Mouse (Mus musculus): ENCODE results near the gene Pld5. TPM values are rescaled to one million over a fixed set of nuclear protein-coding genes. Genes with fewer than 3 reads are reported as not detected.

Pld5 gene
- polyA plus RNA-seq, 1 experiment from 2014 or later: 0.58 TPM

GRCm38 (mm10) chr1:176208014-176208413 lies 67.1 kb downstream of the Pld5 start:
- no peaks in the 10 kb centered on the region for H3K9me3 ChIP-seq (ENCODE audit: control insufficient read depth, low read length)
- no peak for ATAC-seq (ENCODE audit: insufficient number of reproducible peaks, insufficient read depth, low FRiP score, low read depth)
- H3K36me3 ChIP-seq (ENCODE audit: control insufficient read depth, insufficient read depth, low read length): no peaks in the 10 kb centered on the region
- 86% methylated on average over 2 of the region's 2 CpGs for WGBS
- no peak overlapping the region for H3K27ac ChIP-seq (replicated peaks in 1 of 2; ENCODE audit: control insufficient read depth in 1 of 2, insufficient read depth in 1 of 2, low read depth in 2 of 2, low read length in 2 of 2)
- no peak overlapping the region for H3K4me2 ChIP-seq (ENCODE audit: low read length)
- H3K9ac ChIP-seq (ENCODE audit: low read length): no peak overlapping the region
- H3K4me3 ChIP-seq (ENCODE audit: control insufficient read depth in 1 of 2, insufficient read depth in 1 of 2, low read depth in 1 of 2, low read length in 2 of 2): no peak overlapping the region
- H3K4me1 ChIP-seq (ENCODE audit: control insufficient read depth in 2 of 2, insufficient read depth in 2 of 2, low read length in 2 of 2): no peaks in the 10 kb centered on the region
- H3K27me3 ChIP-seq (ENCODE audit: control insufficient read depth, insufficient read depth, low read length): no peaks in the 10 kb centered on the region

GRCm38 (mm10) chr1:176202360-176202759 lies 72.8 kb downstream of the Pld5 start:
- no peak for ATAC-seq (ENCODE audit: insufficient number of reproducible peaks, insufficient read depth, low FRiP score, low read depth)
- Histone ChIP-seq H3K4me3 (ENCODE audit: control insufficient read depth in 1 of 2, insufficient read depth in 1 of 2, low read depth in 1 of 2, low read length in 2 of 2) (no peak overlapping the region), H3K27ac (replicated peaks in 1 of 2; ENCODE audit: control insufficient read depth in 1 of 2, insufficient read depth in 1 of 2, low read depth in 2 of 2, low read length in 2 of 2) (no peak overlapping the region), H3K9ac (ENCODE audit: low read length) (no peak overlapping the region), H3K4me2 (ENCODE audit: low read length) (no peak overlapping the region), H3K36me3 (ENCODE audit: control insufficient read depth, insufficient read depth, low read length) (no peaks in the 10 kb centered on the region), H3K9me3 (ENCODE audit: control insufficient read depth, low read length) (no peaks in the 10 kb centered on the region), H3K4me1 (ENCODE audit: control insufficient read depth in 2 of 2, insufficient read depth in 2 of 2, low read length in 2 of 2) (no peaks in the 10 kb centered on the region), H3K27me3 (ENCODE audit: control insufficient read depth, insufficient read depth, low read length) (no peaks in the 10 kb centered on the region)
- 67% methylated on average over 3 of the region's 3 CpGs for WGBS

GRCm38 (mm10) chr1:176197036-176197766 lies 77.9 kb downstream of the Pld5 start:
- no peak for ATAC-seq (ENCODE audit: insufficient number of reproducible peaks, insufficient read depth, low FRiP score, low read depth)
- H3K4me2 ChIP-seq (ENCODE audit: low read length): no peak overlapping the region

GRCm38 (mm10) chr1:176196341-176196740 lies 78.8 kb downstream of the Pld5 start:
- WGBS: 88% methylated on average over 4 of the region's 4 CpGs
- Histone ChIP-seq H3K4me1 (ENCODE audit: control insufficient read depth in 2 of 2, insufficient read depth in 2 of 2, low read length in 2 of 2) (no peaks in the 10 kb centered on the region), H3K4me2 (ENCODE audit: low read length) (no peak overlapping the region), H3K27me3 (ENCODE audit: control insufficient read depth, insufficient read depth, low read length) (no peaks in the 10 kb centered on the region), H3K9ac (ENCODE audit: low read length) (no peak overlapping the region), H3K4me3 (ENCODE audit: control insufficient read depth in 1 of 2, insufficient read depth in 1 of 2, low read depth in 1 of 2, low read length in 2 of 2) (no peak overlapping the region), H3K36me3 (ENCODE audit: control insufficient read depth, insufficient read depth, low read length) (no peaks in the 10 kb centered on the region), H3K9me3 (ENCODE audit: control insufficient read depth, low read length) (no peaks in the 10 kb centered on the region), H3K27ac (replicated peaks in 1 of 2; ENCODE audit: control insufficient read depth in 1 of 2, insufficient read depth in 1 of 2, low read depth in 2 of 2, low read length in 2 of 2) (no peak overlapping the region)
- ATAC-seq (ENCODE audit: insufficient number of reproducible peaks, insufficient read depth, low FRiP score, low read depth): no peak

More at GRCm38 (mm10) chr1:176197036-176197766, 77.9 kb downstream of the Pld5 start:
- Histone ChIP-seq H3K27me3 (ENCODE audit: control insufficient read depth, insufficient read depth, low read length) (no peaks in the 10 kb centered on the region), H3K9me3 (ENCODE audit: control insufficient read depth, low read length) (no peaks in the 10 kb centered on the region), H3K36me3 (ENCODE audit: control insufficient read depth, insufficient read depth, low read length) (no peaks in the 10 kb centered on the region), H3K27ac (replicated peaks in 1 of 2; ENCODE audit: control insufficient read depth in 1 of 2, insufficient read depth in 1 of 2, low read depth in 2 of 2, low read length in 2 of 2) (no peak overlapping the region), H3K4me1 (ENCODE audit: control insufficient read depth in 2 of 2, insufficient read depth in 2 of 2, low read length in 2 of 2) (no peaks in the 10 kb centered on the region), H3K4me3 (ENCODE audit: control insufficient read depth in 1 of 2, insufficient read depth in 1 of 2, low read depth in 1 of 2, low read length in 2 of 2) (no peak overlapping the region), H3K9ac (ENCODE audit: low read length) (no peak overlapping the region)
- WGBS: 82% methylated on average over 6 of the region's 6 CpGs

- H3K27me3 ChIP-seq (ENCODE audit: control insufficient read depth, insufficient read depth, low read length): no peaks in the 10 kb centered on the region
- no peak overlapping the region for H3K4me2 ChIP-seq (ENCODE audit: low read length)
- no peaks in the 10 kb centered on the region for H3K36me3 ChIP-seq (ENCODE audit: control insufficient read depth, insufficient read depth, low read length)
- no peak for ATAC-seq (ENCODE audit: insufficient number of reproducible peaks, insufficient read depth, low FRiP score, low read depth)
- no peaks in the 10 kb centered on the region for H3K9me3 ChIP-seq (ENCODE audit: control insufficient read depth, low read length)
- no peak overlapping the region for H3K9ac ChIP-seq (ENCODE audit: low read length)
- no peak overlapping the region for H3K27ac ChIP-seq (replicated peaks in 1 of 2; ENCODE audit: control insufficient read depth in 1 of 2, insufficient read depth in 1 of 2, low read depth in 2 of 2, low read length in 2 of 2)
- 63% methylated on average over 2 of the region's 2 CpGs for WGBS
- H3K4me3 ChIP-seq (ENCODE audit: control insufficient read depth in 1 of 2, insufficient read depth in 1 of 2, low read depth in 1 of 2, low read length in 2 of 2): no peak overlapping the region
- H3K4me1 ChIP-seq (ENCODE audit: control insufficient read depth in 2 of 2, insufficient read depth in 2 of 2, low read length in 2 of 2): no peaks in the 10 kb centered on the region
Measured at GRCm38 (mm10) chr1:176194727-176195126, 80.4 kb downstream of the Pld5 start.

- ATAC-seq (ENCODE audit: insufficient number of reproducible peaks, insufficient read depth, low FRiP score, low read depth): no peak
- no peaks in the 10 kb centered on the region for H3K27me3 ChIP-seq (ENCODE audit: control insufficient read depth, insufficient read depth, low read length)
- H3K9ac ChIP-seq (ENCODE audit: low read length): no peak overlapping the region
- no peaks in the 10 kb centered on the region for H3K4me1 ChIP-seq (ENCODE audit: control insufficient read depth in 2 of 2, insufficient read depth in 2 of 2, low read length in 2 of 2)
- no peaks in the 10 kb centered on the region for H3K36me3 ChIP-seq (ENCODE audit: control insufficient read depth, insufficient read depth, low read length)
- 73% methylated on average over 6 of the region's 6 CpGs for WGBS
- no peaks in the 10 kb centered on the region for H3K9me3 ChIP-seq (ENCODE audit: control insufficient read depth, low read length)
- no peak overlapping the region for H3K27ac ChIP-seq (replicated peaks in 1 of 2; ENCODE audit: control insufficient read depth in 1 of 2, insufficient read depth in 1 of 2, low read depth in 2 of 2, low read length in 2 of 2)
- no peak overlapping the region for H3K4me2 ChIP-seq (ENCODE audit: low read length)
- H3K4me3 ChIP-seq (ENCODE audit: control insufficient read depth in 1 of 2, insufficient read depth in 1 of 2, low read depth in 1 of 2, low read length in 2 of 2): no peak overlapping the region
Measured at GRCm38 (mm10) chr1:176183991-176184390, 91.1 kb downstream of the Pld5 start.

GRCm38 (mm10) chr1:176174971-176175370 lies 100.1 kb downstream of the Pld5 start:
- H3K4me1 ChIP-seq (ENCODE audit: control insufficient read depth in 2 of 2, insufficient read depth in 2 of 2, low read length in 2 of 2): no peaks in the 10 kb centered on the region
- no peaks in the 10 kb centered on the region for H3K36me3 ChIP-seq (ENCODE audit: control insufficient read depth, insufficient read depth, low read length)
- H3K4me3 ChIP-seq (ENCODE audit: control insufficient read depth in 1 of 2, insufficient read depth in 1 of 2, low read depth in 1 of 2, low read length in 2 of 2): no peak overlapping the region
- H3K9ac ChIP-seq (ENCODE audit: low read length): no peak overlapping the region
- H3K4me2 ChIP-seq (ENCODE audit: low read length): no peak overlapping the region
- WGBS: 80% methylated on average over 1 of the region's 1 CpGs
- ATAC-seq (ENCODE audit: insufficient number of reproducible peaks, insufficient read depth, low FRiP score, low read depth): no peak
- no peaks in the 10 kb centered on the region for H3K27me3 ChIP-seq (ENCODE audit: control insufficient read depth, insufficient read depth, low read length)
- no peaks in the 10 kb centered on the region for H3K9me3 ChIP-seq (ENCODE audit: control insufficient read depth, low read length)
- H3K27ac ChIP-seq (replicated peaks in 1 of 2; ENCODE audit: control insufficient read depth in 1 of 2, insufficient read depth in 1 of 2, low read depth in 2 of 2, low read length in 2 of 2): no peak overlapping the region

- no peaks in the 10 kb centered on the region for H3K27me3 ChIP-seq (ENCODE audit: control insufficient read depth, insufficient read depth, low read length)
- H3K36me3 ChIP-seq (ENCODE audit: control insufficient read depth, insufficient read depth, low read length): no peaks in the 10 kb centered on the region
- no peaks in the 10 kb centered on the region for H3K4me1 ChIP-seq (ENCODE audit: control insufficient read depth in 2 of 2, insufficient read depth in 2 of 2, low read length in 2 of 2)
- WGBS: 63% methylated on average over 5 of the region's 5 CpGs
- no peaks in the 10 kb centered on the region for H3K9me3 ChIP-seq (ENCODE audit: control insufficient read depth, low read length)
- no peak overlapping the region for H3K27ac ChIP-seq (replicated peaks in 1 of 2; ENCODE audit: control insufficient read depth in 1 of 2, insufficient read depth in 1 of 2, low read depth in 2 of 2, low read length in 2 of 2)
- H3K4me2 ChIP-seq (ENCODE audit: low read length): no peak overlapping the region
- ATAC-seq (ENCODE audit: insufficient number of reproducible peaks, insufficient read depth, low FRiP score, low read depth): no peak
- no peak overlapping the region for H3K9ac ChIP-seq (ENCODE audit: low read length)
- H3K4me3 ChIP-seq (ENCODE audit: control insufficient read depth in 1 of 2, insufficient read depth in 1 of 2, low read depth in 1 of 2, low read length in 2 of 2): no peak overlapping the region
Measured at GRCm38 (mm10) chr1:176167784-176168183, 107.3 kb downstream of the Pld5 start.
